Mouse (Mus musculus): ENCODE data around the gene Elovl7.

Gene Elovl7

GRCm38 (mm10) chr13:108241715-108242114, 27.5 kb downstream of the Elovl7 start:
- DNase-seq (ENCODE audit: low read depth, low spot score) = no peak

DNA sequence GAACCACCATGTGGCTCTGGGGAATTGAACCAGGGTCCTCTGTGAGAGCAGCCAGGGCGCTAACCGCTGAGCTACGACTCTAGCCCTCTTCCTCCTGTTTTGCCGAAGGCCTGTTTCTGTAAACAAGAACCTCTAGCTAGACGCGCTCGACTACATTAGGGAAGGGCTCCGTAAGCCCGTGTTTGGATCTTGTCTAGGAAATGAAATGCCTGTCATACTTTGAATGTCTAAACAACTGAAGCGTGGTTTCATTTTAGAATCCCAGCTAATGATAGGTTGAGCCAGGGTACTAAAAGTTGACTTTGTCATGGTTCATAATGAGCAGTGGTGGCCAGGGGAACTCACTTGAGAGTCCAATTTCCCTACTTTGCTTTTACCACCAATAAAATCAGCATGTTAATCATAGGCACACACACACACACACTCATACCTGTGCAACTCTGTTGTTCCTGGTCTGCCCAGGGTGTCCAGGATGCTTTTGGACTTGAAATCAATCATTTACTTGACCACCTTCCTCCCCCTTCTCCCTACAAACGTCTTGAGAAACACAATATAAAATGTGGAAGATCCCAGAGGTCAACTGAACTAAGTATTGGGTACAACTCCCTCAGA, 31.0 kb downstream of the Elovl7 start:
- DNase-seq (ENCODE audit: low read depth, low spot score) = no peak

- DNase-seq (ENCODE audit: low read depth, low spot score) = no peak
These were observed 36.9 kb downstream of the Elovl7 start for GRCm38 (mm10) chr13:108251106-108251505.

GRCm38 (mm10) chr13:108253977-108254376, 39.8 kb downstream of the Elovl7 start:
- no peak for DNase-seq (ENCODE audit: low read depth, low spot score)

- DNase-seq (ENCODE audit: low read depth, low spot score) = no peak
These were observed 48.8 kb downstream of the Elovl7 start for GRCm38 (mm10) chr13:108263042-108263441.

DNA sequence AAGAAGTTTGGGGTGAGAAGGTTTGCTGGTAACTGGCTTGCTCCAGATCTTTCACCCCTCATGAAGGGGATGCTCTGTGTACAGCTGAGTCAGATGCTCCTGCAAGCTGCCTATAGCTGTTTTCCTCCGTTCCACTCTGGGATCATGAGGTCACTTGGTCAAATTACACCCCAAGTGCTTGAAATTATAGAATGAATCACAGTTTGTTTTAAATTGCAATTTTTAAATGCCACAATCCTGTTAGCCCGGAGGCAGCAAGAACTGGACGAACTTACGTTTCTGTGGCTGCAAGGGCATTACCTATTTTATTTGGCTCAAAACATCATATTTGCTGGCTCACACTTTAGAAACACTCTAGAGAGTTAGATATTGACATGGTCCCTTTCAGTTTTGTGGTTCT, 51.2 kb downstream of the Elovl7 start:
- no peak for DNase-seq (ENCODE audit: low read depth, low spot score)

DNA sequence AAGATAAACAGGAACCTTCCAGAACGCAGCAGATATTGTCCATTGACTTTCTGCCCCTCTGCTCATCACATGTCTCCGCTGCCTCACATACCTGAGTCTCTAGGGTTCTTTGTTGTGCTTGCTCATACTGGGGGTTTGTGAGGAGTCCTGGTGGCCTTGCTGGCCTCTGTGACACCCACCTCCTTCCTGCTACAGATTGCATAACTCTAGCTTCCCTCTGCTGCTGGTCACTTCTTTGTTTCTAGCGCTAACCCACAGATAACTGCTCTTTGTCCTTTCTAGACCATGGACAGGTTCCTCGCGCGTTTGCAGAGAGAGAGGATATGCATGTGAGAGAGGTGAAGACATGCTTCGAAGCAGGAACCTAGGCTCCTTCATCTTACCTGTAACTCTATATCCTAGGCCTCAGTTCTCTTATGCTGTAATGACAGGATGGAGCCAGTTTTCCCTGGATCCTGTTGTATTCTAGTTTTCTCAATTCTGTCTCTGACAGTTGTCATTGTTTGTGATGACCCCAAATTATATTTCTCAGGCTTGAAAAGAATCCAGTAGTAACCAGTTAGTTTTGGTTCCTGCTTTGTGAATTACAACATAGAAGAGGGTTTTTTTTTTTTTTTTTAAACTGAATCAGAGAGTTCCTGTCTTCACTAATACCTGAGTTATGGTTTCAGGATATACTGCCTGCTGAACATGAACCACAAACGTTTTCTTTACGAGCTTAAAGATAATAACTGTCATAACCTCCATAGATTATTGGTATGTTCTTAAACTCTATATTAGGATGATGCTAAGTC, 53.8 kb downstream of the Elovl7 start:
- no peak for DNase-seq (ENCODE audit: low read depth, low spot score)

GRCm38 (mm10) chr13:108271458-108272148, 57.4 kb downstream of the Elovl7 start:
- DNase-seq (ENCODE audit: low read depth, low spot score) = peak; percentile 23

- DNase-seq (ENCODE audit: low read depth, low spot score) = peak; percentile 19
These were observed 58.1 kb downstream of the Elovl7 start for GRCm38 (mm10) chr13:108272332-108272731.

DNA sequence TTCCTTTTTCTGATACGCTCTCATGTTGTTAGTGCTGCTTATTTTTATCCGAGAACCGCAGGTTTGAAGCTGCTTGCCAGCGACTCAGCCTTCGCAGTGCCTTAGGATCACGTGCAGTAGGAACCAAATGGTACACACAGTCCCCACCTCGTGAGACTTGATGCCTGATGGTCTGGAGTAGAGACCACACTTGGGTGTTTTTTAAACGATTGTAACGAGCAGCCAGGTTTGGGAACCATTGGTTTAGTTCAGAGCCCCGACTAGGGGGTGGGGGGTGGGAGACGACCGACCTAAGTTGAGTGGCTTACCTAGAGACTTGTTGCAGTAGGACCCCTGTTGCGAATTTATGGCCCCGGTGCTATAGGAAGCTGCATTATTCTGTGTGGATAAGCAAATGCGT, 58.8 kb downstream of the Elovl7 start:
- DNase-seq (ENCODE audit: low read depth, low spot score) = peak; percentile 35

GRCm38 (mm10) chr13:108273456-108273855, 59.3 kb downstream of the Elovl7 start:
- peak; percentile 35 for DNase-seq (ENCODE audit: low read depth, low spot score)

DNA sequence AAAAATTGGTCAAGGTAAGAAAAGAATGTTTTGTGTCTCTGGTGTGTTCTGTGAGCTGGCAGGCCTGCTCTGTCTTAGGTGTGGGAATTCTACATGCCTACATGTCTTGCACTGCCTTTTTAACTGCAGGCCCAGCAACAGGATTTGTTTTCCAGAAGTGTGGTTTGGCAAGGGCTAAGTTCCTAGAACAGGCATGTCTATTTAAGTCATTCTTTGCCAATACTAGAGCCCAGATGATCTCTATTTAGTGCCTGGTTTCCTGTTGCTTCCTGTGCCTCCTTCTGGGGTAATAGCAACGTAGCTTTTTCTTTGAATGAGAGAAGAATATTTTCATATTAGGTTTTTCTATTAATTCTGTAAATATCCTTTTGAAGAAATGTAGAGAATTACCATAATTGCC, 62.4 kb downstream of the Elovl7 start:
- DNase-seq (ENCODE audit: low read depth, low spot score) = no peak

GRCm38 (mm10) chr13:108277320-108277719, 63.1 kb downstream of the Elovl7 start:
- DNase-seq (ENCODE audit: low read depth, low spot score) = no peak

GRCm38 (mm10) chr13:108278592-108278991, 64.4 kb downstream of the Elovl7 start:
- DNase-seq (ENCODE audit: low read depth, low spot score) = no peak

- DNase-seq (ENCODE audit: low read depth, low spot score) = no peak
These were observed 70.1 kb downstream of the Elovl7 start for GRCm38 (mm10) chr13:108284312-108284711.

DNA sequence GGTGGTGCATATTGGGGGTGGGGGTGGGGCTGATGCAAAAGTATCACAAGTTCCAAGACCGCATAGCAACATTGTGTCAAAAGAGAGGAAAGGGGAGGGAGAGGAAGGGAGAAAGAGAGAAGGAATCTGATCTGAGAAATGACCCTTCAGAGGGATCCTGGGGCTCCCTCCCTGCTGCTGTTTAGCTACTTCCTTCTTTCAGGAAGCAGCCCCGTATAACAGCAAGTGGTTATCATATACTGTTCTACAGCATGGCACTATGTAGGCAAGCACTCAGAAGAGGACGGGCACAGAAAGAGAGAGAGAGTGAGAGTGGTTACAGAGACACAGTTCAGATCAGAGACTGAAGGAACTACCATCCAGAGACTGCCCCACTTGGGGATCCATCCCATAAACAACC, 73.7 kb downstream of the Elovl7 start:
- DNase-seq (ENCODE audit: low read depth, low spot score) = no peak

GRCm38 (mm10) chr13:108289436-108289835, 75.2 kb downstream of the Elovl7 start:
- DNase-seq (ENCODE audit: low read depth, low spot score) = no peak

DNA sequence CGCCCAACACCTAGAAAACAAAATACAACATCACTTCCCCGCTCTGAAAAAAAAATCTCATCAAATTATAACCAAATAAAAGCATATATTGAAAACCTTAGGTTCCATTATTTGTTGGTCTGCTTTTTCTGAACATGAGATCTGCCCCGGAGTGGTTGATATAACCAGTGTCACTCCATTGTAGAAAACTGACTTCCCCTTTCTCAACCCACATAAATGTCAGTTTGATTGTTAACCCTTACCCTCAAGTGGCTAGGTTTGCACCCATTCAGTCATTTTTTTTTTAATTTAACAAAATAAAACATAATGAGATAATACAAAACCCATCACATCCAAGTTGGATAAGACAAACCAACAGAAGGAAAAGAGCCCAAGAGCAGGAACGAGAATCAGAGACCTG, 76.1 kb downstream of the Elovl7 start:
- DNase-seq (ENCODE audit: low read depth, low spot score) = no peak

DNA sequence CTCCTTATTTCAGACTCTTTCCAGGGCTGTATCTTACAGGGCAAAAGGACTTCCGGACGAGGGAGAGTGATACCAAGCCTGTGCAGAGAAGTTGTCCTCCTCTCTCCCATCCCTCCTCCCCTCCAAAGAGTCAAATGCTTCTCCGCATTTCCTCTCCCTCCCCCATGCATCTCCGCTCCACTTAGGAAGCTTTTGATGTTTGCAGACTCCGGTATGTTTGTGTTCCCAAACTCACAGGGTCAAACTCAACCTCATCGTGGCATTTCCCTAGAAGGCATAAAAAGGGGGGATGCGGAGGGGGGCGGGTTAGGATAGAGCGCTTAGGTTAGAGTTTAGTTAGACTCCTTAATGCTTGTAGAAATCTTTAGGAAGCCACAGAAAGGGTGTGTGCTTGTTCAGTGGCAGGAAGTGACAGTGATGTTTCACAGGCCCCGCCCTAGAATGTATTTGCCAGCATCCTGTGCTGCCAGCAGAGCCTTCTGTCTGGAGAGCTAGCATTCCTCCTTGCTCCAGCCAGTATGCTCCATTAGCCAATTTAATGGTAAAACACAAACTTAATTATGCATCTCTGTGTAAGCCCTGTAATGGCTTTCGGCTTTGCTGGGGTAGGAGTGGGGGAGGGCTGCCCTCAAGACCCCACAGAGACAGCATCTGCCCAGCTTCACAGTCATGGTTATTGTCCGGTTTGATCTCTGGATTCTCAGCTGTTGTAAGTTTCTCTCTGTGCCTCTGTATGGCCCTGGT, 83.3 kb downstream of the Elovl7 start:
- DNase-seq (ENCODE audit: low read depth, low spot score) = peak; percentile 40

DNA sequence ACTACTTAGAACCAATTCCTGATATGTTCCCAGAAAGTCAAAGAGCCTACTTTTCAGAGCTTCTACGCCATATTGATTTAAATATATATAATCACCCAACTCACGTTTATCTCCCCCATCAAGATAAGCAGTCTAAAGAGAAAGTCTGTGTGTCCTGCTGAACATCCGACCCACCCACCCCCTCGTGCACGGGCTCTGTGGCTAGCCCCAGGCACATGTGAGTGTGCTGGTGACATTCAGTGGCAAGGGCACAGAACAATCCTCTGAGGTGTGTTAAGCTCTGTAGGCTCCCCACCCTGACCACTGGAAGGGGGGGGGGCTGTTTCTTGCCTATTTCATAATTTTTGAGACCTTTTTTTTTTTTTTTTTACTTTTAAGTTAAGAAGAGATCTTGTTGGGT, 84.0 kb downstream of the Elovl7 start:
- DNase-seq (ENCODE audit: low read depth, low spot score) = no peak

DNA sequence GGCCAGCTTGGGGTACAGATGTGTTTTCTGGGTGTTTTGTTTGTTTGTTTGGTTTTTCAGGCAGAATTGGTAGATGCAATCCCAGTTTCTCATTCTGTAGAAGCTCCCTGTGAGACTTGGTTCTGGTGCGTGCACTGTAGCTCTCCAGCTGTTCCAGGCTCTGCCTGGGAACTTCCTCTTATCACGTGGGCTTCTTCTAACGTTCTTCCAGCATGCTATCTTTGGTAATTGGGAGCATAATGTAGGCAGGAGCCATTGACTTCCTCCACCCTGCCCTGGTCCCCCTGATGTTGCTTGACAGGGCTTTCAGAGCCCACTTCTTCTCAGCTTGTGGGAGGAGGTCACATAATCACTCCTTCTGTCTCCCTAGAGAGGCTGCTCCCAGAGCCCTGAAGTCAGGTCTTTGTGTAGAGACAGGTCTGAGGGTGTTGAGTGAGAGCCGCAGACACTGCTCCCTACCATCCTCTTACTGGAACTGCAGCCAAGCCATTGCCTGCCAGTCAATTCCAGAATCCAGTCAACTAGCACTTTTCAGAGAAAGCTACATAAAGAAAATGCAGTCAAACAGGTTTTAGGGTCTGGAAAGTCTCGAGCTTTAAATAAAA, 86.2 kb downstream of the Elovl7 start:
- peak; percentile 20 for DNase-seq (ENCODE audit: low read depth, low spot score)

DNA sequence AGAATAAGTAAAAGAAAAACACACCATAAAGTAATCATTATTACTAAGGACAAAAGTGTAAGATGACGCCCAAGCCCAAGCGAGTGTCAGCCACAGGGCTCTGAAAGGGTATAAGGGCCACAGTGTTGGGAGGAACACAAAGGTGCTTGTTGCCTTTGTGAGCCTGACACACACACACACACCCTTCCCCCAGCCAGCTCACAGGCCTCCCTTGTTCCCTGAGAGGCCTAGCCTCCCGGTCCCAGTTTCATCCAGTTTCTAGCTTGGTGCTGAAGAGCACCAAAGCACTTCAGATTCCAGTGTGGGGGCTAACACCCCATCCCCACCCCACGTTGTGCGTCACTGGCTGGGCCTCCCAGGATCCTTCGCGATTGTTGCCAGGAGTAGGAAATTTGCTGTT, 87.2 kb downstream of the Elovl7 start:
- DNase-seq (ENCODE audit: low read depth, low spot score) = peak; percentile 42
